Mouse (Mus musculus) kidney, embryonic 14.5 days (tissue): ENCODE results near the gene Mllt11. TPM values are rescaled to one million over a fixed set of nuclear protein-coding genes. Genes with fewer than 3 reads are reported as not detected.
A peak's percentile ranks its signal among the peaks of the same experiment; 100 is the strongest.

Source experiments
- ATAC-seq: fragments of 200-750 bp; cut with Nextera tagmentation; 2 replicates; pipeline ENCODE4 v1.8.0; 2017; ENCODE audit warnings: moderate number of reproducible peaks, mild to moderate bottlenecking, moderate TSS enrichment, moderate library complexity; ENCODE audit not compliant: low FRiP score, low TSS enrichment
- H3K27ac ChIP-seq: fragments of 300-500 bp; sonication (generic); 2 replicates; pipeline ENCODE4 v1.5.1; 2014; ENCODE audit warnings: low read depth, mild to moderate bottlenecking, low read length, moderate library complexity, mixed read lengths
- H3K27me3 ChIP-seq: fragments of 300-500 bp; sonication (generic); 2 replicates; pipeline ENCODE4 v1.6.1; 2014; ENCODE audit warnings: mild to moderate bottlenecking, low read length; ENCODE audit not compliant: control insufficient read depth, insufficient read depth
- H3K36me3 ChIP-seq: fragments of 300-500 bp; sonication (generic); 2 replicates; pipeline ENCODE4 v1.6.1; 2014; ENCODE audit warnings: low read length, mixed read lengths; ENCODE audit not compliant: control insufficient read depth, insufficient read depth
- H3K4me1 ChIP-seq: fragments of 300-500 bp; sonication (generic); 2 replicates; pipeline ENCODE4 v1.6.1; 2014; ENCODE audit warnings: low read length, mixed read lengths; ENCODE audit not compliant: control insufficient read depth, insufficient read depth
- H3K4me2 ChIP-seq: fragments of 300-500 bp; sonication (generic); replicated peaks from 2 replicates; pipeline ENCODE4 v1.6.1; 2014; ENCODE audit warnings: low read depth, mild to moderate bottlenecking, low read length
- H3K4me3 ChIP-seq: fragments of 300-500 bp; sonication (generic); 2 replicates; pipeline ENCODE4 v1.5.1; 2014; ENCODE audit warnings: mild to moderate bottlenecking, low read length
- H3K9ac ChIP-seq: fragments of 300-500 bp; sonication (generic); 2 replicates; pipeline ENCODE4 v1.6.1; 2014; ENCODE audit warnings: low read depth, mild to moderate bottlenecking, low read length, moderate library complexity
- H3K9me3 ChIP-seq: fragments of 300-500 bp; sonication (generic); 2 replicates; pipeline ENCODE4 v1.6.1; 2016; ENCODE audit warnings: low read length; ENCODE audit not compliant: control insufficient read depth
- WGBS: fragments of 180-500 bp; shearing (Covaris S2); extraction: QIAGEN DNeasy Blood & Tissue Kit; methylation state at CpG from one replicate; pipeline ENCODE4 v1.1.7; 2014; 5-methylcytosine and 5-hydroxymethylcytosine counted together
- polyA plus RNA-seq: library from polyadenylated mRNA; unstranded; fragments of >200 nt; fragmentation: Nextera tagmentation; extraction: Ambion mirVana; gene quantifications from 2 replicates; pipeline ENCODE4 v1.2.1, GENCODE M21; 2014

Mllt11 gene
- polyA plus RNA-seq, 1 experiment from 2014 or later: 18.5 TPM

DNA sequence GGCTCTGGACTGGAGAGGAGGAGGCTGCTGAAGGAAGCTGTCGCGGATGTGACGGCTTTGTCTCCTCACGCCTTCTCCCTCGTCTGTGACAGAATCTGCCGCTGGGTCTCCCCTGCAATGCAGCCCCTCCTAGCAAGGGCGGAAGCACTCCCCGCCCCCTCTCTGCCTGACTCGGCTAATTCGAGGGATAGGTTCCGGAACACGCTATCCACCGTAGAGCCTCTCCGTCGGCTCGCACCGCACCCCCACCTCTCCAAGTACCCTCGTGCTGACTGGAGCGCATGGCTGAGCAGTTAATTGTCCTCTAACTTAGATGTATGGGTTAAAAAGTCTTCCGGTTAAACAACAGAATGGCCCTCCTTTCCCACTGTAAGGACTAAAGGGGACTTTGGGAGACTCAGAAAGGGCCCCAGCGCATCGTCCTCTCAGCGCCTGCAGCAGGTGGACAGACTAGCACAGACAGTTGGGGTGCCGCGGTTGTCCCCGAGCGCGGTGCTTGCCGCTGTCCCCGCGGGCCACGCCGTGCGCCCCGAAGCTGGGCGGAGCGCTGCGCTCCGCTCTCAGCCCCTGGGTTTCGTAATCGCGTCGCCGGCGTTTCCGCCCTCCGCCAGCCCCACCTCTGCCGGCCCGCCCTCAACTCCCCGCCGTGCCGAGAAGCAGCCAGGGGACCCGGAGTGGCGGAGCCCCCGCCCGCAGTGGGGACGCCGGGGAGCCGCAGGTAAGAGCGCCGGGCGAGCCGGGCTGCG is 3.6 kb downstream of the Mllt11 start, which contains the start of gene Cdc42se1:
Cdc42se1 (plus strand) TSS at position 585 of the 746 bp plus-strand sequence.
- Histone ChIP-seq H3K36me3 (peaks cover 34% of the 10 kb centered on the region), H3K4me3 (peak within 1 kb of the TSS; percentile 79), H3K4me2 (peak within 1 kb of the TSS; percentile 90), H3K9ac (peak within 1 kb of the TSS; percentile 93), H3K4me1 (peaks cover 32% of the 10 kb centered on the region), H3K9me3 (no peaks in the 10 kb centered on the region), H3K27ac (peak within 1 kb of the TSS; percentile 91), H3K27me3 (no peaks in the 10 kb centered on the region)
- peak; percentile 86 for ATAC-seq
- under 1% methylated on average over 54 of the region's 64 CpGs for WGBS

DNA sequence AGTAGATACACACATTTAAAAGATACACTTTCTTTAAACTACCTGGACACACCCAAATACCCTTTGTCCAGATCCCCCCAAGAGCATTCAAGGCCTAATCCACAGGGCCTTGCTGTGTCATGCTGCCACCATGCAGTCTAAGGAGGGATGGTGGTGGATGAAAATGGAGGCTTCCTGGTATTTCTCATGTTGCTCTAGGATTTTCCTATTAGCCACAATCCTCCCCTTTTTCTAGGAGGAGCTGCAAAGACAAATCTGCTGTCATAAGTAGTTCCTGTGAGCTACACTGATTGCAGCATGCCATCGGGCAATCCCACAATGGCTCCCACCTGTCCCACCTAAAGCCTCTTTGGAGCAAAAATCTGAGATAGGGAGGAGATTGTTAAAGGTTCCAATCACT is 4.8 kb downstream of the Mllt11 start:
- peak overlapping the region; percentile 91; the same call in 1 of the 2 replicates for H3K27ac ChIP-seq
- H3K36me3 ChIP-seq: peaks cover 33% of the 10 kb centered on the region
- H3K4me3 ChIP-seq: peak overlapping the region; percentile 79
- peaks cover 32% of the 10 kb centered on the region for H3K4me1 ChIP-seq
- 4% methylated on average over 1 of the region's 1 CpGs for WGBS
- ATAC-seq: no peak
- no peaks in the 10 kb centered on the region for H3K27me3 ChIP-seq
- no peaks in the 10 kb centered on the region for H3K9me3 ChIP-seq
- peak overlapping the region; percentile 93 for H3K9ac ChIP-seq
- H3K4me2 ChIP-seq: peak overlapping the region; percentile 90

DNA sequence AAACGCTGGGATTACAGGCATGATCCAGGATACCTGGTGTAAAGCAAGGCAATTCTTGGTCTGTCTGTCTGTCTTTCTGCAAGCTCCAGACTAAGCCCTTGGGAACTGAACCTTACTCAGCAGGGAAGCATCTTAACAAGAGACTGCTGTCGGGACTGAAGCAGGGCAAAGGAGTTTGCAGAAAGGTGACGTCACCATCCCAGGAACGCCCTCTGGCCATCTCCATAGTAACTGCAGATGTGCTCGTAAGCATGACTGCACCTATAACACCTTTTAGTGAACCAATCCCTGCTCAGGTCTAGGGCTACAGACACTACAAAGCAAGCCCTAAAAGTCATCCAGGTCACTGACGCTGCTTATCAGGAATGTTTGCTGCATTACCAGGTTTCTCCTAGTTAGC is 7.7 kb downstream of the Mllt11 start:
- H3K36me3 ChIP-seq: peaks cover 40% of the 10 kb centered on the region
- H3K4me3 ChIP-seq: no peak overlapping the region
- H3K4me1 ChIP-seq: peaks cover 14% of the 10 kb centered on the region; the same call in 1 of the 2 replicates
- ATAC-seq: no peak
- 44% methylated on average over 6 of the region's 6 CpGs for WGBS
- no peak overlapping the region for H3K27ac ChIP-seq
- no peak overlapping the region for H3K9ac ChIP-seq
- no peaks in the 10 kb centered on the region for H3K9me3 ChIP-seq
- H3K27me3 ChIP-seq: no peaks in the 10 kb centered on the region
- H3K4me2 ChIP-seq: no peak overlapping the region

DNA sequence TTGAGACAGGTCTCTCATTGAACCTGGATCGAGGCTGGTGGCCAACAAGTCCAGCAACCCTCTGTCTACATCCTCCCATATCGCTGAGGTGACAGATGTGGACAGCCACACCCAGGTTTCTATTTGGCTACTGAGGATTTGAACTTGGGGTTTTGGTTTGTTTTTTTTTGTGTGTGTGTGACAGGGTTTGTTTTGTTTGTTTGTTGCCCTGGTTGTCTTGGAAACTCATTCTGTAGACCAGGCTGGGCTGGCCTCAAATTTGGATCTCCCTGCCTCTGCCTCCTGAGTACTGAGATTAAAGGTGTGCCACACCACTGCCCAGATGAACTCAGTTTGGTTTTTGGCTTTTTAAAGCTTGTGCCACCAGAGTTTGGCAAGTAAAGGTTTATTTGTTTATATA is 8.9 kb downstream of the Mllt11 start:
- Histone ChIP-seq H3K27me3 (no peaks in the 10 kb centered on the region), H3K36me3 (peaks cover 46% of the 10 kb centered on the region), H3K9me3 (no peaks in the 10 kb centered on the region), H3K9ac (no peak overlapping the region), H3K4me1 (peaks cover 14% of the 10 kb centered on the region; the same call in 1 of the 2 replicates), H3K4me3 (no peak overlapping the region), H3K4me2 (no peak overlapping the region), H3K27ac (no peak overlapping the region)
- WGBS: 96% methylated on average over 2 of the region's 2 CpGs
- ATAC-seq: no peak

DNA sequence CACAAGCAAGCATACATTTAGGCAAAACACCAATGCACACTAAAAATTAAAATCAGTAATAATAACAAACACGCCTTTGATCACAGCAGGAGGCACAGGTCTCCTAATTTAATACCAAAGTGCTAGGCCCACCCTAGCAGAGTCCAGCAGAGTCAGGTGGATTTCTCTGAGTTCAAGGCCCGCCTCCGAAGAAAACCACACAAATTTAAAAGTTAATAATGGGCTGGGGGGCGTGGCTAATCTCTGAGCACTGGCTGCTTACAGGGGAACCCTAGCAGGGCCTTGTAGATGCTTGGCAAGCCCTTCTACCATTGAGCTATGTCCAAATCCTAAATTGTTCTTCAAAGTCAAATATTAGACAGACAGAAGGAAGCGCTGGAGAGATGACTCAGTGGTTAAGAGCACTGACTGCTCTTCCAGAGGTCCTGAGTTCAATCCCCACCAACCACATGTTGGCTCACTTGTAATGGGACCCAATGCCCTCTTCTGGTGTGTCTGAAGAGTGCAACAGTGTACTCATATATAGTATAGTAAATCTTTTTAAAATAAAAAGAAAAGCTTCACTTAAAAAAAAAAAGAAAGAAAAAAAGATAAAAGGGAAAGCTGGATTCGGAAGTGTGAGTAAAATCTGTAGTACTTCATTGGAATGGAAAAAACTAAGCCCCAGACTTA is 13.4 kb downstream of the Mllt11 start:
- Histone ChIP-seq H3K4me3 (peak overlapping the region; percentile 85), H3K27me3 (no peaks in the 10 kb centered on the region), H3K9ac (peak overlapping the region; percentile 96; the same call in 1 of the 2 replicates), H3K27ac (peak overlapping the region; percentile 100), H3K4me1 (peaks cover 5% of the 10 kb centered on the region; the same call in 1 of the 2 replicates), H3K4me2 (peak overlapping the region; percentile 48), H3K36me3 (peaks cover 41% of the 10 kb centered on the region), H3K9me3 (no peaks in the 10 kb centered on the region)
- no peak for ATAC-seq
- WGBS: 82% methylated on average over 6 of the region's 6 CpGs

DNA sequence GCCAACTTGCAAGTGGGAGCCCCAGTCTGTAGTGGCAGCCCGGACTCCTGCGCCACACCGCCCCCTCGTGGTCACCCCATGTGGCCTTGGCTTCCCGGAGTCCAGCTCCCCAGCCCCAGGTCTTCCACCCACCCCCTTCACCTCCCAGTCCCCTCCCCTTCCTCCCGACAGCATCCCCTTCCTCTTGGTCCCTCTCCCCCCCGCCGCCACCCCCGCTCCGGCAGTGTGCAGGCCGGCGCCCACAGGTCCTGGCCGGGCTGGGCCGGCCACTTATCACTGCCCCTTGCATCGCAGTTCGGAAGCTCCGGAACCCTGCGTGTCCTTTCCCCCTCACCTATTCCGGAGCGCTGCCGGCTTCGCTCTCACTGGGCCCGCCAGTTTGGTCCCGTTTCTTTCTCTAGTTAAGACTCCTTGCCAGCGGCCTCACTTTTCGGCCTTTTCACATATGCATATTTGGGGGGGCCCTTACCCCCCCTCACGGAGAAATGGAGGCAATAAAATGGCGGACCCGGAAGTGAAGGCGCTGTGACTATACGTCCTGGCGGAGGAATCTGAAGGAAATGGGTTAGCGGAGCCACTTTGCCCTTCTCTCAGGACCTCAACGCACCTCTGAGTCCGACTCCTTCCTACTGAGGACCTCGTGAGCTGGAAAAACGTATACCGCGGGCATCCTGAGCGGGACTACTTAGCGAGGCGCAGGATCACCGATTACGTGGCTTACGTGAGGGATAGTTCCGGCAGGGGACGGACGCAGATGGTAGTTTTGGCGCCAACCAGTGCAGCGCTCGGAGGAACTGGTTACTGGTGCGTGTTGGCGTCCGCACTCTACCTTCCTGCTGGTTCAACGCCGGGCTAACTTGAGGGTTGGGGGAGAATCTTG is 14.5 kb downstream of the Mllt11 start, which contains the start of gene Gabpb2:
Gabpb2 (minus strand) TSS at position 662 of the 880 bp plus-strand sequence.
- H3K4me3 ChIP-seq: peak within 1 kb of the TSS; percentile 85
- peaks cover 5% of the 10 kb centered on the region; the same call in 1 of the 2 replicates for H3K4me1 ChIP-seq
- H3K27ac ChIP-seq: peak within 1 kb of the TSS; percentile 100
- H3K9me3 ChIP-seq: no peaks in the 10 kb centered on the region
- WGBS: under 1% methylated on average over 56 of the region's 56 CpGs
- ATAC-seq: peak; percentile 94
- peaks cover 32% of the 10 kb centered on the region for H3K36me3 ChIP-seq
- H3K27me3 ChIP-seq: no peaks in the 10 kb centered on the region
- peak within 1 kb of the TSS; percentile 48 for H3K4me2 ChIP-seq
- peak within 1 kb of the TSS; percentile 96 for H3K9ac ChIP-seq

DNA sequence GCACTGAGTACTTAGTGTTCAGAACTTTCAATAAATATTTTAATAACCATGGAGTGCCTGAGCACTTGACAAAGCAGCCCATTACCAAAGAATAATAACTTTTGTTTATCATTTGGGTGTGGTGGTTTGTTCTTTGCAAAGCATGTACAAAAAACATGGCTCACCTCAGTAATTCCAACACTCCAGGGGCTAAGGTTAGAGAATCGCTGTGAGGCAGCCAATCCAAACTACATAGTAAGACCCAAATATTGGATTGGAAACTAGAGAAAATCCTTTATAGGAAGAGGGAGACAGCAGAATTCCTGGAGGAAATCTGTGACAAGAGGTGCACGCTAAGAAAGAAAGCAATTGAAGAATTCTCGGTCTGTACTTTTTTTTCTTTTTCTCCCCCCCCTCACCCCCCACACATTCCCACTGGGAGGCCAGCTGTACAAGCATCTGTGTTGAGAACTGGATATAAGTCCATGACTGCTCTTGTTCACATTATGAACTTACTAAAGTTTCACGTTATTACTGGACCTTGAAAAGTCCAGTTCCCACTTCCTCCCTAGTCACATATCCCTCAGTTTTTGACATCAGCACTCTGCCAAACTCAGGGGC is 15.2 kb downstream of the Mllt11 start:
- WGBS: 20% methylated on average over 4 of the region's 4 CpGs
- H3K4me3 ChIP-seq: peak overlapping the region; percentile 85
- peak overlapping the region; percentile 96 for H3K9ac ChIP-seq
- ATAC-seq: no peak; the same call in 1 of the 2 replicates
- H3K9me3 ChIP-seq: no peaks in the 10 kb centered on the region
- H3K27ac ChIP-seq: peak overlapping the region; percentile 100
- H3K27me3 ChIP-seq: no peaks in the 10 kb centered on the region
- peaks cover 30% of the 10 kb centered on the region for H3K36me3 ChIP-seq
- peak overlapping the region; percentile 48 for H3K4me2 ChIP-seq
- H3K4me1 ChIP-seq: peaks cover 5% of the 10 kb centered on the region; the same call in 1 of the 2 replicates

DNA sequence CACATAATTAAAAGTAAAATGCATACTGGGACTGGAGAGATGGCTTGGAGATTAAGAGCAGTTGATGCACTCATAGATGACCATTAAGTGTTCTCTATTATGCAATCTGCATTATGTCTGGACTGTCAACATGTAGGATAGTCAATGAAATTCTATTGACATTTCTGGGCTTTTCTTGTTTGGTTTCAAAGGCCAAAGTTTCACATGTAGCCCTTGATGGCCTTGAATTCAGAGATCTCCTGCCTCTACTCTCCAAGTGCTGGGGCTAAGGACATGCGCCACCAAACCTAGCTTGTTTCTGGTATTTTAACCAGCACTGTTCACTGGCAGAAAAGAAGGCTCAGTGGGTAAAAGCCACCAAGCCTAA is 18.4 kb downstream of the Mllt11 start:
- 97% methylated on average over 1 of the region's 1 CpGs for WGBS
- H3K4me3 ChIP-seq: no peak overlapping the region
- ATAC-seq: no peak

More for the DNA sequence above, 18.4 kb downstream of the Mllt11 start:
- Histone ChIP-seq H3K36me3 (peaks cover 26% of the 10 kb centered on the region), H3K4me2 (no peak overlapping the region), H3K27ac (no peak overlapping the region), H3K4me1 (peaks cover 5% of the 10 kb centered on the region; the same call in 1 of the 2 replicates), H3K9me3 (no peaks in the 10 kb centered on the region), H3K9ac (no peak overlapping the region), H3K27me3 (no peaks in the 10 kb centered on the region)
